Mouse (Mus musculus) kidney, postnatal 0 days (tissue): ENCODE data around the gene Kalrn. TPM values are rescaled to one million over a fixed set of nuclear protein-coding genes. Genes with fewer than 3 reads are reported as not detected.

Experiments
- ATAC-seq: fragments of 200-750 bp; cut with Nextera tagmentation; replicated peaks from 2 replicates; pipeline ENCODE4 v1.8.0; 2017; ENCODE audit warnings: low read depth, moderate number of reproducible peaks, moderate TSS enrichment, moderate library complexity; ENCODE audit not compliant: low FRiP score
- DNase-seq: peaks from one replicate; pipeline ENCODE4 v3.0.0-alpha.2; 2016; ENCODE audit warnings: low spot score
- H3K27ac ChIP-seq: fragments of 300-500 bp; sonication (generic); 2 replicates; pipeline ENCODE4 v1.5.1; 2014; ENCODE audit warnings: mild to moderate bottlenecking
- H3K27me3 ChIP-seq: fragments of 300-500 bp; sonication (generic); 2 replicates; pipeline ENCODE4 v1.6.1; 2014; ENCODE audit warnings: low read length, mixed read lengths; ENCODE audit not compliant: insufficient read depth
- H3K36me3 ChIP-seq: fragments of 300-500 bp; sonication (generic); 2 replicates; pipeline ENCODE4 v1.6.1; 2014; ENCODE audit warnings: low read length, mixed read lengths; ENCODE audit not compliant: insufficient read depth
- H3K4me1 ChIP-seq: fragments of 300-500 bp; sonication (generic); replicated peaks from 2 replicates; pipeline ENCODE4 v1.6.1; 2014; ENCODE audit warnings: antibody characterized with exemption, low read length, mixed read lengths; ENCODE audit not compliant: insufficient read depth
- H3K4me2 ChIP-seq: fragments of 300-500 bp; sonication (generic); 2 replicates; pipeline ENCODE4 v1.6.1; 2014; ENCODE audit warnings: mild to moderate bottlenecking, low read length, moderate library complexity, mixed read lengths
- H3K4me3 ChIP-seq: fragments of 300-500 bp; sonication (generic); replicated peaks from 2 replicates; pipeline ENCODE4 v1.5.1; 2014; ENCODE audit warnings: low read depth, low read length
- H3K9ac ChIP-seq: fragments of 300-500 bp; sonication (generic); 2 replicates; pipeline ENCODE4 v1.6.1; 2014; ENCODE audit warnings: low read depth, low read length
- H3K9me3 ChIP-seq: fragments of 300-500 bp; sonication (generic); replicated peaks from 2 replicates; pipeline ENCODE4 v1.6.1; 2016; ENCODE audit warnings: low read length, inconsistent platforms, mixed read lengths
- CTCF ChIP-seq: IDR thresholded peaks from 2 replicates; pipeline ENCODE4 v1.5.1; 2016; ENCODE audit warnings: antibody characterized with exemption, low read depth, mild to moderate bottlenecking, moderate library complexity
- WGBS: fragments of 180-500 bp; shearing (Covaris S2); extraction: QIAGEN DNeasy Blood & Tissue Kit; methylation state at CpG from one replicate; pipeline ENCODE4 v1.1.7; 2014; 5-methylcytosine and 5-hydroxymethylcytosine counted together
- polyA plus RNA-seq: library from polyadenylated mRNA; unstranded; fragments of >200 nt; fragmentation: Nextera tagmentation; extraction: Ambion mirVana; gene quantifications from 2 replicates; pipeline ENCODE4 v1.2.1, GENCODE M21; 2015

The Kalrn gene
- polyA plus RNA-seq, 1 experiment from 2014 or later = 20.0 TPM

- Histone ChIP-seq H3K9ac (peak overlapping the region; percentile 92), H3K4me3 (peak overlapping the region; percentile 78), H3K27ac (peak overlapping the region; percentile 77), H3K36me3 (no peaks in the 10 kb centered on the region), H3K4me2 (peak overlapping the region; percentile 92), H3K4me1 (no peaks in the 10 kb centered on the region), H3K9me3 (no peaks in the 10 kb centered on the region), H3K27me3 (no peaks in the 10 kb centered on the region)
- WGBS = under 1% methylated on average over 40 of the region's 42 CpGs
- no peak for TF ChIP-seq CTCF
- DNase-seq (peak; percentile 56), ATAC-seq (peak; percentile 68)
Measured at GRCm38 (mm10) chr16:34573856-34574491, 642 bp upstream of the Kalrn start.

- Histone ChIP-seq H3K4me2 (peak overlapping the region; percentile 92), H3K9ac (peak overlapping the region; percentile 92), H3K27me3 (no peaks in the 10 kb centered on the region), H3K4me1 (no peaks in the 10 kb centered on the region), H3K27ac (peak overlapping the region; percentile 77), H3K4me3 (peak overlapping the region; percentile 78), H3K9me3 (no peaks in the 10 kb centered on the region), H3K36me3 (no peaks in the 10 kb centered on the region)
- WGBS = under 1% methylated on average over 60 of the region's 61 CpGs
- DNase-seq = peak; percentile 40
- TF ChIP-seq CTCF = no peak
- peak; percentile 30 for ATAC-seq
Measured at GRCm38 (mm10) chr16:34572406-34573150, 754 bp downstream of the Kalrn start.

GRCm38 (mm10) chr16:34571931-34572405 lies 1.4 kb downstream of the Kalrn start:
- peak overlapping the region; percentile 92 for H3K9ac ChIP-seq
- TF ChIP-seq CTCF = peak; percentile 13; the same call in 1 of the 2 replicates
- H3K27ac ChIP-seq = no peak overlapping the region
- 4% methylated on average over 10 of the region's 10 CpGs for WGBS
- H3K4me3 ChIP-seq = peak overlapping the region; percentile 78
- DNase-seq (peak; percentile 64), ATAC-seq (peak; percentile 27)
- no peaks in the 10 kb centered on the region for H3K9me3 ChIP-seq
- H3K4me1 ChIP-seq = no peaks in the 10 kb centered on the region
- peak overlapping the region; percentile 92 for H3K4me2 ChIP-seq
- no peaks in the 10 kb centered on the region for H3K27me3 ChIP-seq
- H3K36me3 ChIP-seq = no peaks in the 10 kb centered on the region

GRCm38 (mm10) chr16:34569897-34570296 lies 3.4 kb downstream of the Kalrn start:
- H3K9ac ChIP-seq = no peak overlapping the region
- DNase-seq = no peak
- WGBS = 52% methylated on average over 2 of the region's 2 CpGs
- no peak overlapping the region for H3K27ac ChIP-seq
- TF ChIP-seq CTCF = no peak
- no peaks in the 10 kb centered on the region for H3K27me3 ChIP-seq
- no peaks in the 10 kb centered on the region for H3K4me1 ChIP-seq
- H3K4me2 ChIP-seq = no peak overlapping the region
- no peaks in the 10 kb centered on the region for H3K9me3 ChIP-seq
- no peaks in the 10 kb centered on the region for H3K36me3 ChIP-seq
- ATAC-seq = no peak
- no peak overlapping the region for H3K4me3 ChIP-seq

- DNase-seq (no peak), ATAC-seq (no peak)
- H3K4me3 ChIP-seq = no peak overlapping the region
- no peaks in the 10 kb centered on the region for H3K4me1 ChIP-seq
- H3K9ac ChIP-seq = no peak overlapping the region
- no peaks in the 10 kb centered on the region for H3K27me3 ChIP-seq
- TF ChIP-seq CTCF = no peak
- H3K27ac ChIP-seq = no peak overlapping the region
- WGBS = 84% methylated on average over 6 of the region's 6 CpGs
- no peaks in the 10 kb centered on the region for H3K9me3 ChIP-seq
- H3K36me3 ChIP-seq = no peaks in the 10 kb centered on the region
- no peak overlapping the region for H3K4me2 ChIP-seq
Measured at GRCm38 (mm10) chr16:34568831-34569230, 4.5 kb downstream of the Kalrn start.

- 70% methylated on average over 11 of the region's 11 CpGs for WGBS
- TF ChIP-seq CTCF = no peak
- ATAC-seq (no peak), DNase-seq (no peak)
- no peaks in the 10 kb centered on the region for H3K36me3 ChIP-seq
- no peak overlapping the region for H3K4me3 ChIP-seq
- no peaks in the 10 kb centered on the region for H3K9me3 ChIP-seq
- no peak overlapping the region for H3K9ac ChIP-seq
- no peaks in the 10 kb centered on the region for H3K27me3 ChIP-seq
- peaks cover 2% of the 10 kb centered on the region; the same call in 1 of the 2 replicates for H3K4me1 ChIP-seq
- no peak overlapping the region for H3K27ac ChIP-seq
- no peak overlapping the region for H3K4me2 ChIP-seq
Measured at GRCm38 (mm10) chr16:34563593-34564280, 9.6 kb downstream of the Kalrn start.
